Mouse (Mus musculus) frontal cortex, postnatal 36 days (tissue): ENCODE data around the gene Slc25a29.

Source experiments
- DNase-seq, 2 experiments: peaks; one replicate each; pipeline ENCODE4 v3.0.0; 2022; ENCODE audit warnings: low spot score in 2 of 2

Slc25a29 gene

DNA sequence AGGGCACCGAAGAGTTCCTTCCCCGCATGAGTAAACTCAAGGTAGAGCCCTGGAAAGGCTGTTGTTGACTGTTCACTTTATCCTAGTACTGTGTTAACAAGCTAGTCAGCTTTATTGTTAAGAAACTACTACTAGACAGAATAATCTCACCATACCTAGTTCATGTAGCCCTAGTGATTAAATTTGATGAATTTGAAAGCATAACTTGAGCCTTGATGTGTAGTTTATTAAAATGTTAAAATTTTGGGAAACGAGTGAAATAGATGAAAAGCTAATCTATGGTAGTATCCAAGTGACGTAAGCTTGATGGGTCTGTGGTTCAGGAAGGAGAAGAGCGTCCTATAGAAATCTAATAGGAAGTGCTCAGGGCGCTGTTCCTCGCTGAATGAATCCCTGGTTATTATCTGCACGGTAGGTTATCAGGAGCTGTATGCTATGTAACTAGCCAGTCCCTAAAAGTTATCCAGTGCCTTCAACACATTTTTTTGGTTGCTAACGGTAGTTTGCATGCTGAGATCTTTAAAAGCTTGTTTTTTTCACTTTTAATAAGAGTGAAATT, 40.6 kb downstream of the Slc25a29 start:
- DNase-seq: no peak

DNA sequence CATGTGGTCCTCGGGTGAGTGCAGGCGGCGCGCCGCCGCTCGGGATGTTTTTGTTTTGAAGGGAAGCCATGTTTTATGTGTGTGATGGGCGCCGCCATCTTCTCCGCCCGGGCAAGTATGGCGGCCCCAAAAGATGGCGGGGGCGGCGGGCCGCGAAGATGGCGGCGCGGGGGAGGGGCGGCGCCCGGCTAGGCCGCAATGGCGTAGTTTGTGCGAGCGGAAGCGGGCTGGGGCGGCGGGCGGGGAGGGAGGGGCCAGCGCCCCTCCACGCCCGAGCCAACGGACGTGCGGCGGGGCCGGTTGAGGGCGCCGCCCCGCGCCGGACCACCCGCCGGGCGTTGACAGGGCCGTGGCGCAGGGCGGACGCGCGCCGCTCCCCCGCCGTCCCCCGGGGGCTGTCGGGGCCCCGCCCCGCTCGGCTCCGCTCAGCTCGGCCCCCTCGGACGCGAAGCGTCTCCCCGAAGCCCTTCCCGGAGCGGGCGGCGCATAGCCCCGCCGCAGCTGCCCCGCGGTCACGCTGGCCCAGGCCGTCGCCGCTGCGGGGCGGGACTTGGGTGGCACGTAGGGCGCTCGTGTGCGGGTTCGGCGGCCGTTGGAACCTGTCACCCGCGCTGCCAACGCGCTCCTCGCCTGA, 41.5 kb downstream of the Slc25a29 start:
- DNase-seq: peak; percentile 71 to 73

DNA sequence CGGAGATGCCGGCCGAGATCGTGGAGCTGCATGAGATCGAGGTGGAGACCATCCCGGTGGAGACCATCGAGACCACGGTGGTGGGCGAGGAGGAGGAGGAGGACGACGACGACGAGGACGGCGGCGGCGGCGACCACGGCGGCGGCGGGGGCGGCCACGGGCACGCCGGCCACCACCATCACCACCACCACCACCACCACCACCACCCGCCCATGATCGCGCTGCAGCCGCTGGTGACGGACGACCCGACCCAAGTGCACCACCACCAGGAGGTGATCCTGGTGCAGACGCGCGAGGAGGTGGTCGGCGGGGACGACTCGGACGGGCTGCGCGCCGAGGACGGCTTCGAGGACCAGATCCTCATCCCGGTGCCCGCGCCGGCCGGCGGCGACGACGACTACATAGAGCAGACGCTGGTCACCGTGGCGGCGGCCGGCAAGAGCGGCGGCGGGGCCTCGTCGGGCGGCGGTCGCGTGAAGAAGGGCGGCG, 42.2 kb downstream of the Slc25a29 start:
- peak; percentile 19 to 26 for DNase-seq

DNA sequence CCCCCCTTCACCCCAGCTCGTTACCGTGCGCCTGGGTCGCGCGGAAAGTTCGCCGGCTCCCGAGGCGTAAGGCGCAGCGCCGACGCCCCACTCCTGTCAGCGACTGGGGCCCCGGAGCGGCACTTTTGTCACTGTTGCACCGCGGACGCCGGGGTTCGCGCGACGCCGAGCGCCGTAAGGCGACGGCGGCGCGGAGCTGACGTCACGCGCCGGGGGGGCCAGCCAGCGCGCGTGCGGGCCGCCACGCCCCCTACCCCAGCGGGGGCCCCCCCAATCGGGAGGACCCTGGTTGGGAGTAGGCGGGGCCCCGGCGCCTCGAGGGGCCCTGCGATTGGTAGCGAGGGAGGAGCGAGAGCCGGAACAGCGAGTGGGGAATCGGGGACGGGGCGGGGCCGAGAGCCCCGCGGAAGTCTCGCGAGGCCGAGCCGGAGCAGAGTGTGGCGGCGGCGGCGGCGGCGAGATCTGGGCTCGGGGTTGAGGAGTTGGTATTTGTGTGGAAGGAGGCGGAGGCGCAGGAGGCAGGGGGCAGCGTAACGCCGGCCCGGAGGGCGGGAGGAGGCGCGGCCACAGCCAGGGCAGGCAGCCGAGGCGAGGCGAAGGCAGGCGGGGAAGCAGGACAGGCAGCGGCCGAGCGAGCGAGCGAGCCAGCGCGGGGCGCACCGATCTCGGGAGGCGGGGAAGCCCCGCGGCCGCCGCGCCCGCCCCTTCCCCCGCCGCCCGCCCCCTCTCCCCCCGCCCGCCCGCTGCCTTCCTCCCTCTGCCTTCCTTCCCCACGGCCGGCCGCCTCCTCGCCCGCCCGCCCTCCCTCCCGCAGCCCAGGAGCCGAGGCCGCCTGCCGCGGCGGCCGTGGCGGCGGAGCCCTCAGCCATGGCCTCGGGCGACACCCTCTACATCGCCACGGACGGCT, 42.9 kb downstream of the Slc25a29 start, which contains the start of gene Yy1:
Gene Yy1 (plus strand): TSS at position 428 of the 907 bp plus-strand sequence.
- peak; percentile 96 to 97 for DNase-seq

DNA sequence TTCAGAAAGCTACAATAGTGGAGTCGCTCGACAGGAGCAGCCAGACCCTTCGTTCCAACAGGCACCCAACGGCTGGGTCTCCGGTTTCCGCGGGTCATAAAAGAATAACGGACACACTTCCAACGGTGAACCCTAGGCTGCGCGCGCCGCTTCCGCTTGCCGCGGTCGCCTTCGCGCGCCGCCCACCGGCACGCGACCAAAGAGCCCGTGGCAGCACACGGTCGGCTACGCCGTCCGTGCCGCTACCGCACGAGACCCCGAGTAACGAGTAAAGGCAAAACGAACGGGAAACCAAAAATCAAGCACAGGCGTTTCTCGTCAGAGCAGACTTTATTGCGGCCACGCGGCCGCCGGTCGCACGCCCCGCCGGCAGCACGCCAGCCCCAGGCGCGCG, 43.5 kb downstream of the Slc25a29 start:
- peak; percentile 68 to 80 for DNase-seq

DNA sequence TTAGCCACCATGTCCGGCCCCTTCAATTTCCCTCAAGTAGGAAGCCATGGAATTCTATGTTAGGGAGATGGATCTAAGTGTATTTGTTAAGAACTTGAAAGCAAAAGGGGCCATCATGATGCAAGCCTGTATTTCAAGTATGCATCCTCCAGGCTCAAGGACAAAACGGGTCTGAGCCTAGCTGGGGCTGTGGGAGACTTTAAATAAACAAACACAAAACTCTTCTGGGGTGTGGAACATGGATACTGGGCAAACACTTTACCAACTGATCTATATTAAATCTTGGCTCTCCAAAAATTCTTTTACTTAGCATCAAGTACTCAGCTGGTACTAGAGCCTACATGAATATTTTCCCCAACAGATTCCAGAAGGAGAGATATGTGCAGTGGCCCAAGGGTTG, 48.4 kb downstream of the Slc25a29 start:
- DNase-seq: no peak

DNA sequence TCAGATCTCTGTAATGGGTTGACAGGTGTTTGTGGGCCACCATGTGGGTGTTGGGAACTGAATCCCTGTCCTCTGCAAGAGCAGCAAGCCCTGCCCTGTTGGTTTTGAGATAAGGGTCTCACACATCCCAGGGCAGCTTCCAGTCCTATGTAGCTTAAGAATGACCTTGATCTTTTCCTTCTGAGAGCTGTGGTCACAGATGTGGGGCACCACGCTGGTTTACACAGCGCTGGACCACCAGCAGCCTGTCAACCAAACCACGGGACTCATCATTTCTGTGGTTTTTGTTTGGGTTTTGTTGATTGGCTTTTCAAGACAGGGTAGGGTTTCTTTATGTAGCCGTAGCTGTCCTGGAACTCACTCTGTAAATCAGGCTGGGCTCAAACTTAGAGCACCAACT, 50.5 kb downstream of the Slc25a29 start:
- no peak for DNase-seq

DNA sequence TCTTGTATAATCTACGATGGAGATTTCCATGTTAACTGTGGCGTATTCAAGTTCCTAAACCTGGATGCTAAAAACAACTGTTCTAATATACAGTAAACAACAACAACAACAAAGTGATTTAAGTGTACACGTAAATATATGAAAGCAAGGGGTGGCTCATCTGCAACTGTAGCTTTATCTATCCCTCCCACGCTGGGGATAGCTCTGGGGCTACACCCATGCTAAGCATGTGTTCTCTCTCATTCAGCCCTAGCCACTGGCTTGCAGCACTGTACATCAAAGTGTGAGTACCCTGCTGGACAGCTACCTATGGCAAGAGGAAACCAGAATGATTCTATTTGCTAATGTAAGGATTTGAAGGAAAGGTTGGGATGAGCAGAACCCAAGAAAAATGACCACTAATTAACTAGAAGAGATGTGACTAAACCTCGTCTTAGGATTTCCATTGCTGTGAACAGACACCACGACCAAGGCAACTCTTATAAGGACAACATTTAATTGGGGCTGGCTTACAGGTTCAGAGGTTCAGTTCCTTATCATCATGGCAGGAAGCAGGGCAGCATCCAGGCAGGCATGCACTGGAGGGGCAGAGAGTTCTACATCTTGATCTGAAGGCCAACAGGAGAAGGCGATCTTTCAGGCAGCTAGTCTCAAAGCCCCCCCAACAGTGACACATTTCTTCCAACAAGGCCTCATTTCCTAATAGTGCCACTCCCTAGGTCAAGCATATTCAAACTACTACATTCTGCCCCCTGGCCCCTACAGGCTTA, 55.4 kb downstream of the Slc25a29 start:
- no peak for DNase-seq
